In genomic region chr3:79995726-79996125, GRCm38 (mm10) we compare ENCODE assay signal across 11 mouse cellular contexts.
DNase-seq lines count a peak whose midpoint lies in the region; ATAC-seq and TF ChIP-seq lines count a peak whose summit lies in the region.
"Had no signal": no experiment of that assay in that cellular context is flagged by ENCODE, and none has a peak within 500 bp of the region (broad histone marks: within the 10 kb centered on the region; RNA-seq: fewer than 3 reads in every experiment).

No protein-coding gene starts in this region.

- peaks cover 20% of the 10 kb centered on the region for H3K4me1 ChIP-seq in heart, embryonic 10.5 days
- H3K4me1 ChIP-seq in liver, embryonic 11.5 days (replicated peaks; ENCODE audit: control insufficient read depth, insufficient read depth, low read length): peaks cover 25% of the 10 kb centered on the region

- no peak overlapping the region for H3K9ac ChIP-seq in liver, embryonic 11.5 days (ENCODE audit: low read depth, low read length)

- ATAC-seq in liver, embryonic 11.5 days (replicated peaks; ENCODE audit: low FRiP score): peak; percentile 94
- no peak for ATAC-seq in cerebellum, adult (ENCODE audit: insufficient number of reproducible peaks, low FRiP score, low TSS enrichment)

- H3K9me3 ChIP-seq in heart, embryonic 10.5 days: no peaks in the 10 kb centered on the region
- H3K9me3 ChIP-seq in liver, embryonic 11.5 days (ENCODE audit: control insufficient read depth, low read length): no peaks in the 10 kb centered on the region

- H3K79me2 ChIP-seq in C2C12 (ENCODE audit: control insufficient read depth, insufficient read depth): no peaks in the 10 kb centered on the region

- no peak for TF ChIP-seq CTCF in C2C12 (IDR thresholded peaks at IDR 0.05; ENCODE audit: control insufficient read depth, insufficient read depth, insufficient read length)

- no peaks in the 10 kb centered on the region for H3K79me3 ChIP-seq in C2C12 (ENCODE audit: low read depth)

- peak; percentile 86 for DNase-seq in heart, embryonic 10.5 days (ENCODE audit: low spot score)
- DNase-seq in heart, postnatal 14 days: no peak
- DNase-seq in brain, adult 2 months (ENCODE audit: low read depth, low spot score): peak; percentile 77
- DNase-seq in liver, embryonic 11.5 days (ENCODE audit: low spot score): peak; percentile 40
- no peak for DNase-seq in embryo, embryonic 10.5 days (ENCODE audit: low spot score)
- no peak for DNase-seq in layer of hippocampus, postnatal 36 days
- DNase-seq: cerebellum, adult 9-11 months; gastrocnemius, postnatal 25 days had no signal

- no peaks in the 10 kb centered on the region for H3K36me3 ChIP-seq in heart, embryonic 10.5 days
- H3K36me3 ChIP-seq in C2C12 (ENCODE audit: control insufficient read depth, insufficient read depth): no peaks in the 10 kb centered on the region
- H3K36me3 ChIP-seq in liver, embryonic 11.5 days (ENCODE audit: control insufficient read depth, insufficient read depth, low read length): no peaks in the 10 kb centered on the region

- no peaks in the 10 kb centered on the region for H3K27me3 ChIP-seq in heart, embryonic 10.5 days (ENCODE audit: insufficient read depth, poor library complexity, severe bottlenecking)
- no peaks in the 10 kb centered on the region for H3K27me3 ChIP-seq in C2C12 (ENCODE audit: control insufficient read depth, insufficient read depth, insufficient read length)
- H3K27me3 ChIP-seq in liver, embryonic 11.5 days (replicated peaks; ENCODE audit: control insufficient read depth, insufficient read depth, low read length): no peaks in the 10 kb centered on the region

- no peak overlapping the region for H3K4me3 ChIP-seq in heart, embryonic 10.5 days
- no peak overlapping the region for H3K4me3 ChIP-seq in C2C12 (ENCODE audit: insufficient read depth, poor library complexity, severe bottlenecking)
- no peak overlapping the region for H3K4me3 ChIP-seq in liver, embryonic 11.5 days (ENCODE audit: low read depth, low read length)
- H3K4me3 ChIP-seq: myocyte had no signal

- 60% methylated on average over 6 of the region's 6 CpGs for WGBS in heart, embryonic 10.5 days
- WGBS in liver, embryonic 11.5 days: 57% methylated on average over 6 of the region's 6 CpGs

- H3K27ac ChIP-seq in heart, embryonic 10.5 days: peak overlapping the region; percentile 83
- peak overlapping the region; percentile 49 for H3K27ac ChIP-seq in liver, embryonic 11.5 days (ENCODE audit: low read depth, low read length)

- H3ac ChIP-seq in C2C12 (ENCODE audit: control insufficient read depth, insufficient read length, low read depth): peak overlapping the region; percentile 1

- H3K4me2 ChIP-seq in liver, embryonic 11.5 days: peak overlapping the region; percentile 22

- intact Hi-C loops in heart, postnatal 14 days (cut with DNase I): no loop called here

TF ChIP-seq in C2C12, 6 proteins besides CTCF, POLR2A, EP300 and RAD21:
- TF ChIP-seq FOSL1 (IDR thresholded peaks at IDR 0.05; ENCODE audit: insufficient read depth, low read length, poor library complexity, severe bottlenecking) (peak; percentile 8), MYOG (IDR thresholded peaks at IDR 0.05; ENCODE audit: control insufficient read depth, extremely low read depth, insufficient read length) (no peak), MAX (IDR thresholded peaks at IDR 0.05) (no peak)

Comparison
In these comparisons a context has a peak if more than half of its experiments do, and no peak if none do; other contexts are left out.
1. DNase-seq: peak in heart, embryonic 10.5 days (single experiment), brain, adult 2 months (single experiment) and liver, embryonic 11.5 days (single experiment); none in heart, postnatal 14 days (0 of 2), embryo, embryonic 10.5 days (single experiment) and layer of hippocampus, postnatal 36 days (0 of 2).